Mouse (Mus musculus) olfactory bulb, adult 2 months (tissue): ENCODE data around the gene Sept6.

Source experiments
- CTCF ChIP-seq: fragments of 200-500 bp; IDR thresholded peaks from 2 replicates; pipeline ENCODE4 v1.5.1; 2012; ENCODE audit warnings: low read depth, mild to moderate bottlenecking, low read length, moderate library complexity; ENCODE audit not compliant: insufficient read depth
- POLR2A ChIP-seq: fragments of 200-500 bp; IDR thresholded peaks from 2 replicates; pipeline ENCODE4 v1.6.1; 2012; ENCODE audit warnings: mild to moderate bottlenecking, low read depth, low read length, moderate library complexity; ENCODE audit not compliant: insufficient read depth

- TF ChIP-seq CTCF: no peak
- no peak for TF ChIP-seq POLR2A
Measured at GRCm38 (mm10) chrX:36985041-36985440, 6.6 kb downstream of the Sept6 start.
